In genomic region chr4:126203336-126203895, GRCm38 (mm10) we compare ENCODE assay signal across 8 mouse cellular contexts. TPM values are rescaled to one million over a fixed set of nuclear protein-coding genes. Genes with fewer than 3 reads are reported as not detected.
DNase-seq lines count a peak whose midpoint lies in the region; ATAC-seq and TF ChIP-seq lines count a peak whose summit lies in the region.

No protein-coding gene starts in this region.

- ATAC-seq in hindbrain, embryonic 13.5 days (ENCODE audit: low FRiP score), result no peak
- ATAC-seq in midbrain, embryonic 15.5 days (replicated peaks), result no peak

- TF ChIP-seq CTCF in kidney, adult 2 months (conservative IDR thresholded peaks at IDR 0.05; ENCODE audit: insufficient read depth, insufficient read length, low read depth, low read length), result no peak
- no peak for TF ChIP-seq CTCF in bone marrow, adult 2 months (IDR thresholded peaks at IDR 0.05; ENCODE audit: control insufficient read depth, insufficient read depth, low read length)

- DNase-seq in kidney, adult 2 months, result no peak
- no peak for DNase-seq in kidney, adult 9 months
- DNase-seq in retina, postnatal 1 day, result no peak
- no peak for DNase-seq in cerebellum, postnatal 14 days
- DNase-seq in spleen, postnatal 14 days (ENCODE audit: low spot score in 2 of 2), result no peak

- H3K9me3 ChIP-seq in hindbrain, embryonic 13.5 days, result no peaks in the 10 kb centered on the region
- no peaks in the 10 kb centered on the region for H3K9me3 ChIP-seq in midbrain, embryonic 15.5 days

- no peak overlapping the region; the same call in 1 of the 2 replicates for H3K4me3 ChIP-seq in kidney, adult 2 months (ENCODE audit: insufficient read depth, low read depth, low read length)
- H3K4me3 ChIP-seq in bone marrow, adult 2 months (replicated peaks; ENCODE audit: control insufficient read depth, low read depth, low read length), result no peak overlapping the region
- H3K4me3 ChIP-seq in hindbrain, embryonic 13.5 days, result peak overlapping the region; percentile 65
- peak overlapping the region; percentile 86 for H3K4me3 ChIP-seq in midbrain, embryonic 15.5 days

- no peaks in the 10 kb centered on the region for H3K27me3 ChIP-seq in kidney, adult 2 months (replicated peaks; ENCODE audit: control insufficient read depth, insufficient read depth, low read length)
- no peaks in the 10 kb centered on the region for H3K27me3 ChIP-seq in hindbrain, embryonic 13.5 days
- no peaks in the 10 kb centered on the region for H3K27me3 ChIP-seq in midbrain, embryonic 15.5 days (replicated peaks)

- peaks cover 11% of the 10 kb centered on the region; the same call in 1 of the 2 replicates for H3K4me1 ChIP-seq in kidney, adult 2 months (ENCODE audit: control insufficient read depth, insufficient read depth, low read length)
- H3K4me1 ChIP-seq in bone marrow, adult 2 months (ENCODE audit: control insufficient read depth, insufficient read depth, low read length), result peaks cover 10% of the 10 kb centered on the region
- H3K4me1 ChIP-seq in hindbrain, embryonic 13.5 days (replicated peaks), result peaks cover 39% of the 10 kb centered on the region
- H3K4me1 ChIP-seq in midbrain, embryonic 15.5 days, result peaks cover 31% of the 10 kb centered on the region

- no peak for TF ChIP-seq POLR2A in kidney, adult 2 months (IDR thresholded peaks at IDR 0.05; ENCODE audit: low read depth, low read length)
- no peak for TF ChIP-seq POLR2A in bone marrow, adult 2 months (IDR thresholded peaks at IDR 0.05; ENCODE audit: borderline replicate concordance, control insufficient read depth, low read depth, low read length)

- H3K36me3 ChIP-seq in kidney, adult 2 months (ENCODE audit: control insufficient read depth, insufficient read depth, low read length), result no peaks in the 10 kb centered on the region
- H3K36me3 ChIP-seq in hindbrain, embryonic 13.5 days, result no peaks in the 10 kb centered on the region
- no peaks in the 10 kb centered on the region for H3K36me3 ChIP-seq in midbrain, embryonic 15.5 days (replicated peaks)

- peak overlapping the region; percentile 98 for H3K27ac ChIP-seq in kidney, adult 2 months (ENCODE audit: insufficient read depth, low read depth, low read length)
- peak overlapping the region; percentile 93 for H3K27ac ChIP-seq in bone marrow, adult 2 months (ENCODE audit: control insufficient read depth, insufficient read depth, low read depth, low read length, poor library complexity)
- H3K27ac ChIP-seq in hindbrain, embryonic 13.5 days, result peak overlapping the region; percentile 90
- peak overlapping the region; percentile 96 for H3K27ac ChIP-seq in midbrain, embryonic 15.5 days

- peak overlapping the region; percentile 72 for H3K9ac ChIP-seq in hindbrain, embryonic 13.5 days
- peak overlapping the region; percentile 67 for H3K9ac ChIP-seq in midbrain, embryonic 15.5 days

- 75% methylated on average over 10 of the region's 10 CpGs for WGBS in kidney, adult 2 months
- whole genome bisulfite sequencing in bone marrow, adult 2 months, result 86% methylated on average over 10 of the region's 10 CpGs
- 78% methylated on average over 10 of the region's 10 CpGs for WGBS in hindbrain, embryonic 13.5 days
- WGBS in midbrain, embryonic 15.5 days, result 70% methylated on average over 10 of the region's 10 CpGs

- H3K4me2 ChIP-seq in hindbrain, embryonic 13.5 days, result peak overlapping the region; percentile 64
- peak overlapping the region; percentile 70 for H3K4me2 ChIP-seq in midbrain, embryonic 15.5 days

RNA-seq across cellular contexts. Expression of gene Thrap3, which starts 0.9 kb away (rescaled TPM):
- polyA plus RNA-seq in kidney, adult 2 months (2012; rRNA removed), result 40.4 and 51.0 TPM in 2 replicates
- 133 and 198 TPM in 2 replicates for polyA plus RNA-seq in bone marrow, adult 2 months (2011; ENCODE audit: insufficient read depth, insufficient read length, low replicate concordance, missing spikeins)
- 163 and 166 TPM in 2 replicates for polyA plus RNA-seq in hindbrain, embryonic 13.5 days (2015; fragmentation: Nextera tagmentation; extraction: Ambion mirVana)
- 140 and 150 TPM in 2 replicates for polyA plus RNA-seq in midbrain, embryonic 15.5 days (2015; fragmentation: Nextera tagmentation; extraction: Ambion mirVana)

RNA-seq across cellular contexts. Expression of gene Sh3d21, which starts 40.1 kb away (rescaled TPM):
- polyA plus RNA-seq in kidney, adult 2 months (2012; rRNA removed), result 5.0 and 5.5 TPM in 2 replicates
- polyA plus RNA-seq in bone marrow, adult 2 months (2011; ENCODE audit: insufficient read depth, insufficient read length, low replicate concordance, missing spikeins), result 1.0 TPM in 1 of 2 replicates, not detected in the other
- polyA plus RNA-seq in hindbrain, embryonic 13.5 days (2015; fragmentation: Nextera tagmentation; extraction: Ambion mirVana), result 1.3 and 1.4 TPM in 2 replicates
- polyA plus RNA-seq in midbrain, embryonic 15.5 days (2015; fragmentation: Nextera tagmentation; extraction: Ambion mirVana), result 1.3 TPM in 2 replicates

RNA-seq across cellular contexts. Expression of gene Map7d1, which starts 52.7 kb away (rescaled TPM):
- polyA plus RNA-seq in kidney, adult 2 months (2012; rRNA removed), result 28.3 and 30.3 TPM in 2 replicates
- polyA plus RNA-seq in bone marrow, adult 2 months (2011; ENCODE audit: insufficient read depth, insufficient read length, low replicate concordance, missing spikeins), result 28.7 and 45.5 TPM in 2 replicates
- polyA plus RNA-seq in hindbrain, embryonic 13.5 days (2015; fragmentation: Nextera tagmentation; extraction: Ambion mirVana), result 79.5 and 81.8 TPM in 2 replicates
- 85.4 and 92.1 TPM in 2 replicates for polyA plus RNA-seq in midbrain, embryonic 15.5 days (2015; fragmentation: Nextera tagmentation; extraction: Ambion mirVana)

RNA-seq across cellular contexts. Expression of gene Eva1b, which starts 55.9 kb away (rescaled TPM):
- polyA plus RNA-seq in kidney, adult 2 months (2012; rRNA removed), result 68.8 and 101 TPM in 2 replicates
- 5.7 and 7.1 TPM in 2 replicates for polyA plus RNA-seq in bone marrow, adult 2 months (2011; ENCODE audit: insufficient read depth, insufficient read length, low replicate concordance, missing spikeins)
- polyA plus RNA-seq in hindbrain, embryonic 13.5 days (2015; fragmentation: Nextera tagmentation; extraction: Ambion mirVana), result 15.0 and 15.5 TPM in 2 replicates
- polyA plus RNA-seq in midbrain, embryonic 15.5 days (2015; fragmentation: Nextera tagmentation; extraction: Ambion mirVana), result 11.8 and 12.0 TPM in 2 replicates

RNA-seq across cellular contexts. Expression of gene Trappc3, which starts 58.7 kb away (rescaled TPM):
- 57.7 and 75.5 TPM in 2 replicates for polyA plus RNA-seq in kidney, adult 2 months (2012; rRNA removed)
- 24.1 and 32.5 TPM in 2 replicates for polyA plus RNA-seq in bone marrow, adult 2 months (2011; ENCODE audit: insufficient read depth, insufficient read length, low replicate concordance, missing spikeins)
- polyA plus RNA-seq in hindbrain, embryonic 13.5 days (2015; fragmentation: Nextera tagmentation; extraction: Ambion mirVana), result 160 and 168 TPM in 2 replicates
- polyA plus RNA-seq in midbrain, embryonic 15.5 days (2015; fragmentation: Nextera tagmentation; extraction: Ambion mirVana), result 184 and 188 TPM in 2 replicates

Comparison
In these comparisons a context has a peak if more than half of its experiments do, and no peak if none do; other contexts are left out.
1. H3K4me3 ChIP-seq: peak in hindbrain, embryonic 13.5 days (single experiment) and midbrain, embryonic 15.5 days (single experiment); none in kidney, adult 2 months (single experiment) and bone marrow, adult 2 months (single experiment).
2. Peak in every context shown above with its lines, with median percentiles within 50 percentile points of each other: H3K27ac ChIP-seq.